Mouse (Mus musculus): ENCODE data around the gene Lrfn2.
A peak's percentile ranks its signal among the peaks of the same experiment; 100 is the strongest.

Lrfn2 gene

DNA sequence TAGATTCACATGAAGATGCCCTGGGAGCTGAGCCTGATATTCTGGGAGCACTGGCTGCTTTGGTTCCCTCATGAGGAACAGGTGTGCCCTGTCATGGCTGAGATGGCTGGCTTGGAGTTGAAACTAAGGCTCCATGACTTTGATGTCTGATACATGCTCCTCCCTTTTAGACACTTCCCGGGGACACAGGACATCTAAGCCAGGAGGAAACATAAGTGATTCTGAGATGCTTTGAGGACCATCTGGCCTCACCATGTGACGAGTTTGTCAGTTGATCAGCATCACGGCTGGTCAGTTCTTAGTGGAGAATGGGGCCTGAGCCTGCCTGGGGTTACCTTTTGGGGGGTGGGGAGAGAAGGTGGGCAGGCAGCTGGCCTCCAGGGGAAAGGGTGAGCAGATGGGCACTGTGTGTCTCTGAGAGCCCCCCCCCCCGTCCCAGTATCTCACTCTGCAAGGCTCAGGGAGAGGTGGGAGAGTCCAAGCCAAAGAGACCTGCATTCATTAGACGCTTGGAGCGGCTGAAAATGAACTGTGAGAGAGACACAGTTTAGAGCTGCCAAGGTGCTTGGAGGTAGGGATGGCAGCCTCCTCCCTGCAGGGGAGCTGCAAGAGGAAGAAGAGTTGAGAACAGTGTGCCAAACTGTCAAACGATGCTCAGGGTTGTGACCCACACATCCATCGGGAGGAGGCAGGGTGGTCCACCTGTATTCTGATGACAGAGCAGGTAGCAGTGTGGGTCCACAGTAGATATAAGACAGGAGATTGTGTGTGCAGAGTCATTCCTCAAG, 105.2 kb downstream of the Lrfn2 start:
- peak; percentile 18 to 30 for DNase-seq

DNA sequence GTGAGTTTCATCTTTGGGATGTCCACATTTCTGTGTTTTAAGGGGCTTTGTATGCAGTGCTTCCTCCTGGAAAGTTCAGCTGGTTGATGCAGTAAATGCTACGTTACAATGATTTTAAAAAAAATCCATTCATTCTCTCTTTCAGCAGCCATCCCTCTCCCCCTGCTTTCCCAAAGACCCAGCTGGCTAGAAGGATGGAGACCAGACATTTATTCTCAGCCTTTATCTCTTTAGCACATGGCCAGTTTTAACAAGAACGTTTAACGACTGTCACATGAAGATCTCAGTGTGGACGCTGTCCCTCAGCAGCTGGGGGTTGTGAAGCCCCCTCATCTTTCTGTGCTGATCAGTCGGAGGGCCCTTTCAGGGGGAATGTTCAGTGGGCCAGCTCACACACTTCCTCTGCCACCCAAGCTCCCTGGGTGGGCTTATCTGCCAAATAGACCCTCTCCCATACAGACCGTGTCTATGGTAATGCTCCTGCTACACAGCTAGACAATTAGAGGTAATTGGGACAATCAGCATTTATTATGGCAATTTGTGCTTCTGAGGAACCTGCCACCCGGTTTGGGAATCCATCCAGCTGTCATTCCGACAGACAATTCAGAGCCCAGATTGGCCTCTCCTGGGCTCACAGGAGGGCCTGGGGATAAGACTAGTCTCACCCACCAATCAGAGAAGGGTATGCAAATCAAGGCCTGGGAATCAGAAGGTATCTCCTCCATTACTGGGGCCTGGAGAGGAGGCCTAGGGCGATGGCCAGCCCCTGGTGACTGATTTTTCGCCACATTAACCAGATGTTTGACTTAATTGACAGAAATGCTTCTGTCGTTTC, 111.8 kb downstream of the Lrfn2 start:
- no peak for DNase-seq

DNA sequence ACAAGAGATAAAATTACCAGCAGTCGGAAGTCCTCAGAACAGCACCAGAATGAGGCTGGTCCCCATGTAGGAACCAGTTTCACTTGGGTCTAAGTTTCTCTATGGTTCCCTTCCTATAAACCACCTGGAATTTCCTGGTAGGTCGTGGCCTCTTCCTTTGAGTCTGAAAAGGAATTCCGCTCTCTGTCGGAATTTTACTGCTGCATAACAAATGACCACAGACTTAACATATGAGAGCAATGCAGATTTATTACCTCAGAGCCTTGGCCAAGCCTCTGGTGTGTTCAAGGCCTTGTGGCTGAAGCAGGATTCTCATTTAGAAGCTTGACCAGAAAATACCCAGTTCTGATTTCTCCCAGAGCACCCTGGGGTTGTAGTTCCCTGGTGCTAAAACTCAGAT, 115.7 kb downstream of the Lrfn2 start:
- no peak for DNase-seq

- DNase-seq = no peak
These were observed 119.1 kb downstream of the Lrfn2 start for GRCm38 (mm10) chr17:49051231-49051630.

GRCm38 (mm10) chr17:49061141-49061540, 129.0 kb downstream of the Lrfn2 start:
- no peak for DNase-seq

DNA sequence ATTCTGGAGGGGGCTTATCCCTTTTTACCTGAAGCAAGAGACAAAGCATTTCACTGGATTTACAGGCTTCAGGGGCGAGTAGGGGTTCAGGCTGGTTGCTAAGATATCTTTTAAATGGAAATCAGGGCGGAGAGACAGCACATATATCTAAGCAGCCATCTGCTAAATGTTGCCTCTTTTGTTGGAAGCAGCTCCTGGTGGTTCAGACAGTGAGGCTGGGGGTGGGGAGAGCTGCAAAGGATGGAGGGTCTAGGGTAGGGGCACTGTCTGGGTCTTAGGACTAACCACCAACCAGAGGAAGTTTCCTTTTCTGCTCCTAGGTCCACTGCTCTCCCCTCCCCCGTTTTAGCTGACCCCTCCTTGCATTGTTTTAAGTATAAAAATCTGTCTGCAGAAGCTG, 131.6 kb downstream of the Lrfn2 start:
- DNase-seq = no peak

GRCm38 (mm10) chr17:49064526-49064925, 132.3 kb downstream of the Lrfn2 start:
- no peak for DNase-seq

- DNase-seq = no peak
These were observed 132.9 kb downstream of the Lrfn2 start for GRCm38 (mm10) chr17:49065050-49065449.

GRCm38 (mm10) chr17:49066748-49067147, 134.6 kb downstream of the Lrfn2 start:
- no peak for DNase-seq

DNA sequence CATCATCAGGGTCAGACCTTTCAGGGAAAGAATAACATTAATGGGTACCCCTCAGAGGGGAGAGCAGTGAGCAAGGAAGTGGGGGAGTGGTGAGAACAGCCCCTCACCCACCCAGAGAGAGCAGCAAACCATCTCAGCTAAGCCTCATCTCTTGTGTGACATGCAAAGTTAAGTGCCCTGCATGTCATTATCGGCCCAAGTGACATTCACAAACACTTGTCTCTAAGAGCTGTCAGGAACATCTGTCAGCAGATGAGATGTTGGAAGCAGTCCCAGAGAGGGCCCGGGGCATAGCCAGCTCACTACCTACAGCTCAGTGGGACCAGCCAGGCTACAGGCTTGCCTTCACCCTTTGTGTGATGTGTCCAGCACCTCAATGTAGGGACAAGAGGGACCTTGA, 146.0 kb downstream of the Lrfn2 start:
- no peak for DNase-seq

- no peak for DNase-seq
These were observed 147.5 kb downstream of the Lrfn2 start for GRCm38 (mm10) chr17:49079647-49080046.

GRCm38 (mm10) chr17:49083594-49084380, 151.6 kb downstream of the Lrfn2 start:
- DNase-seq = peak; percentile 12 to 33

GRCm38 (mm10) chr17:49085111-49085510, 152.9 kb downstream of the Lrfn2 start:
- no peak for DNase-seq

- no peak for DNase-seq
These were observed 164.8 kb downstream of the Lrfn2 start for GRCm38 (mm10) chr17:49096781-49097544.

- DNase-seq = no peak
These were observed 179.2 kb downstream of the Lrfn2 start for GRCm38 (mm10) chr17:49111399-49111798.

- no peak for DNase-seq
These were observed 179.7 kb downstream of the Lrfn2 start for GRCm38 (mm10) chr17:49111911-49112310.

GRCm38 (mm10) chr17:49113336-49113735, 181.2 kb downstream of the Lrfn2 start:
- DNase-seq = peak in 1 of 2 experiments; percentile 7

- DNase-seq = no peak
These were observed 192.0 kb downstream of the Lrfn2 start for GRCm38 (mm10) chr17:49124166-49124565.

- DNase-seq = no peak
These were observed 192.5 kb downstream of the Lrfn2 start for GRCm38 (mm10) chr17:49124642-49125041.
